Mouse (Mus musculus) hematopoietic stem cell, adult 5-6 weeks (primary cell): ENCODE data around the gene Dgkh. TPM values are rescaled to one million over a fixed set of nuclear protein-coding genes. Genes with fewer than 3 reads are reported as not detected.
"Not testable (repeated sequence)": the region's sequence is repeated elsewhere in the genome, so short reads cannot be mapped to it uniquely, and the experiment has no call there.

ENCODE experiments used
- ATAC-seq, 2 experiments: fragments of 125-278 bp in 1 of 2; replicated peaks in 1 of 2; 2 replicates each; pipeline ENCODE4 v1.8.0; 2016 to 2017; ENCODE audit warnings: inconsistent platforms in 2 of 2, mild to moderate bottlenecking in 2 of 2, moderate number of reproducible peaks in 2 of 2, low read depth in 1 of 2, moderate TSS enrichment in 1 of 2; ENCODE audit not compliant: low FRiP score in 2 of 2, poor library complexity in 2 of 2, severe bottlenecking in 2 of 2, insufficient read depth in 1 of 2, low TSS enrichment in 1 of 2
- total RNA-seq: library from RNA; stranded (forward); fragments of 172-1452, 232-1000 nt; gene quantifications from 2 replicates; pipeline ENCODE4 v1.2.3, GENCODE M21; 2017

Dgkh gene
- total RNA-seq, 1 experiment from 2014 or later = 1.9 TPM

GRCm38 (mm10) chr14:78725976-78726375 is 6.6 kb downstream of the Dgkh start:
- ATAC-seq = no peak

GRCm38 (mm10) chr14:78725307-78725956 is 7.1 kb downstream of the Dgkh start:
- ATAC-seq = peak in 1 of 2 experiments; percentile 25; a peak in 1 of 4 replicates

- peak; percentile 53 to 56; a peak in 3 of 4 replicates for ATAC-seq
Measured at GRCm38 (mm10) chr14:78724414-78725306, 7.9 kb downstream of the Dgkh start.

DNA sequence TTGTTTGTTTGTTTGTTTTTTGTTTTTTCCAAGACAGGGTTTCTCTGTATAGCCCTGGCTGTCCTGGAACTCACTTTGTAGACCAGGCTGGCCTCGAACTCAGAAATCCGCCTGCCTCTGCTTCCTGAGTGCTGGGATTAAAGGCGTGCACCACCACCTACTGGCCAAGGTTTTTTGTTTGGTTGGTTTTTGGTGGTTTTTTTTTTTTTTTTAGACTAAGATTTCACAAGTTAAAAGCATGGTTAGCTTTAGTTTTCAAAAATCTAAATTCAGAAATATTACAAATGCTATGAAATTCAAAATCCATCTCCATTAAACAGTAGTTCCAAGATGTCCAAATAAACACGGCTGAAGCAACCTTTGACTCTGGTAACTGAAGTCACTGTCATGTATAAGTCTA is 8.9 kb downstream of the Dgkh start:
- not testable (repeated sequence) for ATAC-seq

DNA sequence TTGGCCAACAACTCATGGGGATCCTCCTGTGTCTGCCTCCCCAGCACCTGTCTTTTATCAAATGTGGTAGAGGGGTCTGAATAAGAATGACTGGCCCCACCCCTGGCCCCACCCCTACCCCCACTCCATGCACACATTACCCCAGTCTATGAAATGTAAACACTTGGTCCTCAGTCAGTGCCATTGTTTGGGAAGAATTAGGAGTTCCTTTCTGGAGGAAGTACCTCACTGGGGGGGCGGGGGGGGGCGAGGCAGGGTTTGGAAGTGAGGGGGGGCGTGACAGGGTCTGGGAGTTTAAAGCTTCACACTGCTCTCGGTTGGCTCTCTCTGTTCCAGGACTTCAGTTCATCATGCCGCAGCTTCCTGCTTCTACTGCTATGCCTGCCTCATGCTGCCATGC is 10.5 kb downstream of the Dgkh start:
- ATAC-seq = no peak

GRCm38 (mm10) chr14:78716035-78716434 is 16.5 kb downstream of the Dgkh start:
- ATAC-seq = no peak

DNA sequence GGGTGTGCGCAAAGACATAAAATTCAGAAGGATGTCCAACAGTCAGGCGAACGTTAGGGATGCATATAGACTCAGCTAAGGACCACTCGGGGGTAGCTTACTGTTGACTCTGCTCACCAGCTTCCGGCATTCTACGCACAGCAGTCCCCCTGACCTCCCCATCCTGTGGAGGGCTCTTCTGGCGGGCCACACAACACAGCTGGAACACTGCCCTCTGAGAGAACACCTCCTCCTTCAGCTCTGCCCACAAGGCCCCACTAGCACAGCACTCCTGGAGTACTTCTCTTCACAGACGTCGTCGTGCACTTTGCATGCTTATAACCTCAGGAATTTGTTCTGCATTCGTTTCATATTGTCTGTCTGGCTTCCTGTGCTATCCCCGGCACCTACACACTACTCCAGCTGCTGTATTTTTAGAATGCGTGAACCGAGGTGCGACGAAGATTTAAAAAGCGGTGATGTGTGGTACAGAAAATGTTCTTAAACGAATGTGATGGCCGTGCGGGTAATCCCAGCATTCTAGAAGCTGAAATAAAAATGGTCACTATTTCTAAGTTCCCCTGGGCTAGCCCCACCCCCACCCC is 19.9 kb downstream of the Dgkh start:
- no peak for ATAC-seq

DNA sequence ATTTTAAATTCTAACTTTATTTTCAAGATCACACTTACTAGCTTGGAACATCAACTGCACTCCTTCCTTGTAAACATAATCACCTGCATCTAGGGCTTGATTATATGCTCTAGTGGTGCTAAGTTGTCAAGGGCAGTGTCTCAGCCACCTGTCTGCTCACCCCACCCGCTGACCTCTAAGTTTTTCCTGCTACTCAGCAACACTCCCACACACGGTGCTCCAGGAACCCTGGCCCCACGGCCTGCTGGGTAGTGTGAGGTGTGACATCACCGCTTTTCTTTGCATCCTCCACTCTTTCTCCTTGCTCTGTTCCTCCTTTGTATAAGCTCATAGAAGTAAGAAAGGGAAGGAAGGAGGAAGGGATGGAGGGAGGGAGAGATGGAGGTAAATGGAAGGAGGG is 21.9 kb downstream of the Dgkh start:
- no peak for ATAC-seq

DNA sequence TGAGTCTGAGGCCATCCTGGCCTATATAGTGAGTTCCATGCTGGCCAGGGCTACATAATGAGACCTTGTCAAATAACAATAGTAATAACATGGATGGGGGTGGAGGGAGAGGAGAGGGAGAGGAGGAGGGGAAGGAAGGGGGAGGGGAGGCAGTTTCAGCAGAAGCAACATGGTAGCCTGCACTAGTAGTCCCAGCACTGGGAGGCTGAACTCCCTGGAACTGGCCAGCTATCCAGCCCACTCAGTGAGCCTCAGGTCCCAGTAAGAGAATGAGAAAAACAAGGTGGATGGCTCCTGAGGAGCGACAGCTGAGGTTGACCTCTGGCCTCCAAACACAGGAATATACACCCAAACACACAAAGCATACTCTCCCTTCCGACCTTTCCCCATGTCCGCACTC is 27.0 kb downstream of the Dgkh start:
- no peak for ATAC-seq

DNA sequence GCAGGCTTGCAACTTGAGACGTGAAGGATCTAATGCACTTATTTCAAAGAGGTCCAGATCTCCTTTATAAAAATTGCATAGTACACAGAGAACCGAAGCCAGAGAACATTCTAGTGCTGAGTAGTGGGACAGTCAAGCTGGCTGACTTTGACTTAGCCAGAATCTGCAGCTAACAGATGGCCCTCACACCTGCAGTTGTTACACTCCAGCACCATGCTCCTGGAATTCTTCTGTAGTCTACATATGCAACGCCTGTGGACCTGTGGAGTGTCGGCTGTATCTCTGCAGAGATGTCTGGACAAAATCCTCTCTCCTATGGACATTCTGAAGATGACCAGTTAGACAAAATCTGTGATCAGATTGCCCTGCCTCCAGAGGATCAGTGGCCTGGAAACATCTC is 28.6 kb downstream of the Dgkh start:
- ATAC-seq = no peak

DNA sequence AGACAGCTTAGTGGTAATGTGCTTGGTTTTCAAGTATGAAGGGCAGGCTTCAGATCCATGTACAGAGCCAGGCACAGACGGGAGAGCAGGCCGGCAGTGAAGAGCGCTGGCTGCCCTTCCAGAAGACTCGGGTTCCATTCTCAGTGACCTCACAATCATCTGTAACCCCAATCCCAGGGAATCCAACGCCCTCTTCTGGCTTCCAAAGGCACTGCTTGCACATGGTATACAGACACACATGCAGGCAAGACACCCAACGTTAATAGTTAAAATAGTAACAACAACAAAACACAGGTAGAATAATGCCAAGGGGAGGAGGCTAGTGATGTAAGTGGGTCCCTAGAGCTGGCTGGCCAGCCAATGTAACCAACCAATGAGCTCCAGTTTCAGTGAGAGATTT is 29.2 kb downstream of the Dgkh start:
- ATAC-seq = no peak

GRCm38 (mm10) chr14:78702048-78702447 is 30.5 kb downstream of the Dgkh start:
- ATAC-seq = no peak

- no peak for ATAC-seq
Measured at GRCm38 (mm10) chr14:78701501-78701900, 31.1 kb downstream of the Dgkh start.

GRCm38 (mm10) chr14:78701087-78701486 is 31.5 kb downstream of the Dgkh start:
- ATAC-seq = peak in 1 of 2 experiments; percentile 56; a peak in 1 of 4 replicates

DNA sequence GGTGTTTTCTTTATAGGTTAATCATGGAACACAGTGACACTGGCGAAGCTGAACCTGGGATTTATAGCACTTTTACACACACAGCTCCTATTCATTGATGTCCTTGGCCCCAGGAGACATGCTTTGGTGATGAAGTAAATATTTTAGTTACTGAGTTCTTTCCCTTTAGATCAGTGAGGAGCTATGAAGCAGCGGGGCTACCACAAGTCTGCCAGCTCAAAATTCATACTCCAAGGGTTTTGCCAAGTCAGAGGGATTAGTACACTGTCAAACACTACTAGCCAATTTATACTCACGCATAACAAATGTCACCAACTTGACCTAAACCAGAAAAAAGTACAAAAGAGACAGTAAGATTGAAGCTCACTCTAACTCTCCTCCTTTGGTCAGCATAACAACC is 32.9 kb downstream of the Dgkh start:
- no peak for ATAC-seq

GRCm38 (mm10) chr14:78699196-78699595 is 33.4 kb downstream of the Dgkh start:
- ATAC-seq = peak in 1 of 2 experiments; percentile 56; a peak in 2 of 4 replicates

GRCm38 (mm10) chr14:78694121-78694520 is 38.5 kb downstream of the Dgkh start:
- no peak for ATAC-seq

DNA sequence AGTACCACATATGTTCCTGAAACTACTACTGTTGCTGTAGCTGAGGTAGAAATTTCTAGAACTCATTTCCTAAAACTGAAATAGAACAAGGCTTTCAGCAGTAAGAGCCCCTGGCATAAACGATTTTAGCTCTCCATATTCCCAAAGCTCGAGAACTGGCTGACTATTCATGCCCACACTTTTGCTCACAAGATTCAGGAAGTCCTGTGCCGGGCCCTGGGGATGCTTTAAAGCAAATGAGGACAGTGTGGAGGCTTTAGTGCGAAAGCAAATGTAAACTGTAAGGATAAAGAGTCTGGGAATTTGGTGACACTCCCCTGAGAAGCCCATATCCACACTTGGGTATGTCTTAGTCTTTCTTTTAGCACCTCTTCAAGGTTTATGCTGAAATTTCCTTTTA is 40.0 kb downstream of the Dgkh start:
- no peak for ATAC-seq
